Mouse (Mus musculus): ENCODE measurements around the gene Rcor1. TPM values are rescaled to one million over a fixed set of nuclear protein-coding genes. Genes with fewer than 3 reads are reported as not detected.

Rcor1 gene
- polyA plus RNA-seq, 1 experiment, result 11.5 TPM

- peak; percentile 57 for DNase-seq
- H3K27me3 ChIP-seq (replicated peaks; ENCODE audit: control insufficient read depth, insufficient read depth, low read length), result no peaks in the 10 kb centered on the region
- H3K27ac ChIP-seq (ENCODE audit: insufficient read depth, low read depth, low read length), result no peak overlapping the region
- H3K4me3 ChIP-seq (ENCODE audit: insufficient read depth, low read depth, low read length), result no peak overlapping the region
- TF ChIP-seq POLR2A (IDR thresholded peaks at IDR 0.05; ENCODE audit: low read depth, low read length) (no peak), CTCF (conservative IDR thresholded peaks at IDR 0.05; ENCODE audit: insufficient read depth, insufficient read length, low read depth, low read length) (no peak)
- WGBS, result 67% methylated on average over 14 of the region's 14 CpGs
- no peaks in the 10 kb centered on the region; the same call in 1 of the 2 replicates for H3K4me1 ChIP-seq (ENCODE audit: control insufficient read depth, insufficient read depth, low read length)
- H3K36me3 ChIP-seq (ENCODE audit: control insufficient read depth, insufficient read depth, low read length), result no peaks in the 10 kb centered on the region
Observed at GRCm38 (mm10) chr12:111007134-111008103, 31.7 kb upstream of the Rcor1 start.

- 35% methylated on average over 11 of the region's 11 CpGs for WGBS
- no peak overlapping the region for H3K4me3 ChIP-seq (ENCODE audit: insufficient read depth, low read depth, low read length)
- TF ChIP-seq CTCF (conservative IDR thresholded peaks at IDR 0.05; ENCODE audit: insufficient read depth, insufficient read length, low read depth, low read length), result no peak
- TF ChIP-seq POLR2A (IDR thresholded peaks at IDR 0.05; ENCODE audit: low read depth, low read length), result no peak
- DNase-seq, result peak; percentile 14
- H3K27ac ChIP-seq (ENCODE audit: insufficient read depth, low read depth, low read length), result no peak overlapping the region
- H3K4me1 ChIP-seq (ENCODE audit: control insufficient read depth, insufficient read depth, low read length), result no peaks in the 10 kb centered on the region; the same call in 1 of the 2 replicates
- no peaks in the 10 kb centered on the region for H3K27me3 ChIP-seq (replicated peaks; ENCODE audit: control insufficient read depth, insufficient read depth, low read length)
- no peaks in the 10 kb centered on the region for H3K36me3 ChIP-seq (ENCODE audit: control insufficient read depth, insufficient read depth, low read length)
Observed at GRCm38 (mm10) chr12:111008500-111009490, 30.4 kb upstream of the Rcor1 start.

GRCm38 (mm10) chr12:111009615-111010257 lies 29.4 kb upstream of the Rcor1 start:
- TF ChIP-seq POLR2A (IDR thresholded peaks at IDR 0.05; ENCODE audit: low read depth, low read length), result no peak
- no peak for TF ChIP-seq CTCF (conservative IDR thresholded peaks at IDR 0.05; ENCODE audit: insufficient read depth, insufficient read length, low read depth, low read length)
- Histone ChIP-seq H3K36me3 (ENCODE audit: control insufficient read depth, insufficient read depth, low read length) (no peaks in the 10 kb centered on the region), H3K4me3 (ENCODE audit: insufficient read depth, low read depth, low read length) (no peak overlapping the region), H3K27me3 (replicated peaks; ENCODE audit: control insufficient read depth, insufficient read depth, low read length) (no peaks in the 10 kb centered on the region), H3K27ac (ENCODE audit: insufficient read depth, low read depth, low read length) (no peak overlapping the region), H3K4me1 (ENCODE audit: control insufficient read depth, insufficient read depth, low read length) (no peaks in the 10 kb centered on the region; the same call in 1 of the 2 replicates)
- no peak for DNase-seq
- 87% methylated on average over 6 of the region's 6 CpGs for WGBS

- TF ChIP-seq CTCF (conservative IDR thresholded peaks at IDR 0.05; ENCODE audit: insufficient read depth, insufficient read length, low read depth, low read length), result no peak
- no peak for TF ChIP-seq POLR2A (IDR thresholded peaks at IDR 0.05; ENCODE audit: low read depth, low read length)
- H3K4me3 ChIP-seq (ENCODE audit: insufficient read depth, low read depth, low read length), result no peak overlapping the region
- no peaks in the 10 kb centered on the region for H3K36me3 ChIP-seq (ENCODE audit: control insufficient read depth, insufficient read depth, low read length)
- 81% methylated on average over 3 of the region's 3 CpGs for WGBS
- no peaks in the 10 kb centered on the region for H3K4me1 ChIP-seq (ENCODE audit: control insufficient read depth, insufficient read depth, low read length)
- DNase-seq, result no peak
- H3K27me3 ChIP-seq (replicated peaks; ENCODE audit: control insufficient read depth, insufficient read depth, low read length), result no peaks in the 10 kb centered on the region
- H3K27ac ChIP-seq (ENCODE audit: insufficient read depth, low read depth, low read length), result no peak overlapping the region
Observed at GRCm38 (mm10) chr12:111016807-111017206, 22.3 kb upstream of the Rcor1 start.

GRCm38 (mm10) chr12:111018068-111018467 lies 21.1 kb upstream of the Rcor1 start:
- H3K4me1 ChIP-seq (ENCODE audit: control insufficient read depth, insufficient read depth, low read length), result no peaks in the 10 kb centered on the region
- no peaks in the 10 kb centered on the region for H3K36me3 ChIP-seq (ENCODE audit: control insufficient read depth, insufficient read depth, low read length)
- WGBS, result 94% methylated on average over 11 of the region's 11 CpGs
- no peak overlapping the region for H3K27ac ChIP-seq (ENCODE audit: insufficient read depth, low read depth, low read length)
- H3K4me3 ChIP-seq (ENCODE audit: insufficient read depth, low read depth, low read length), result no peak overlapping the region
- TF ChIP-seq POLR2A (IDR thresholded peaks at IDR 0.05; ENCODE audit: low read depth, low read length) (no peak), CTCF (conservative IDR thresholded peaks at IDR 0.05; ENCODE audit: insufficient read depth, insufficient read length, low read depth, low read length) (no peak)
- no peak for DNase-seq
- H3K27me3 ChIP-seq (replicated peaks; ENCODE audit: control insufficient read depth, insufficient read depth, low read length), result no peaks in the 10 kb centered on the region

- Histone ChIP-seq H3K36me3 (ENCODE audit: control insufficient read depth, insufficient read depth, low read length) (no peaks in the 10 kb centered on the region), H3K4me1 (ENCODE audit: control insufficient read depth, insufficient read depth, low read length) (no peaks in the 10 kb centered on the region), H3K27ac (ENCODE audit: insufficient read depth, low read depth, low read length) (no peak overlapping the region), H3K27me3 (replicated peaks; ENCODE audit: control insufficient read depth, insufficient read depth, low read length) (no peaks in the 10 kb centered on the region), H3K4me3 (ENCODE audit: insufficient read depth, low read depth, low read length) (no peak overlapping the region)
- 91% methylated on average over 2 of the region's 2 CpGs for WGBS
- no peak for TF ChIP-seq POLR2A (IDR thresholded peaks at IDR 0.05; ENCODE audit: low read depth, low read length)
- TF ChIP-seq CTCF (conservative IDR thresholded peaks at IDR 0.05; ENCODE audit: insufficient read depth, insufficient read length, low read depth, low read length), result no peak
- no peak for DNase-seq
Observed at GRCm38 (mm10) chr12:111019086-111019485, 20.1 kb upstream of the Rcor1 start.
